Mouse (Mus musculus) thymus, adult 2 months (tissue): ENCODE measurements around the gene Naa50.

Experiments used
- CTCF ChIP-seq: fragments of 200-500 bp; IDR thresholded peaks from 2 replicates; pipeline ENCODE4 v1.5.1; 2012; ENCODE audit warnings: mild to moderate bottlenecking, control low read depth, low read length, moderate library complexity, borderline replicate concordance; ENCODE audit not compliant: control insufficient read depth, poor library complexity, insufficient read depth; ENCODE audit errors: extremely low read depth
- POLR2A ChIP-seq: fragments of 200-500 bp; IDR thresholded peaks from 2 replicates; pipeline ENCODE4 v1.6.1; 2012; ENCODE audit warnings: mild to moderate bottlenecking, low read length, control low read depth, moderate library complexity; ENCODE audit not compliant: control insufficient read depth, poor library complexity, insufficient read depth; ENCODE audit errors: extremely low read depth

- TF ChIP-seq POLR2A (no peak), CTCF (no peak)
Observed at GRCm38 (mm10) chr16:44184769-44185168, 45.1 kb downstream of the Naa50 start.
